Mouse (Mus musculus) urinary bladder, postnatal 10 days (tissue): ENCODE measurements around the gene Dpm3.

Source experiments
- DNase-seq: peaks from one replicate; pipeline ENCODE4 v3.0.0; 2022; ENCODE audit warnings: low spot score

The Dpm3 gene

GRCm38 (mm10) chr3:89231772-89232275, 27.3 kb upstream of the Dpm3 start:
- no peak for DNase-seq

- no peak for DNase-seq
These were observed 26.5 kb upstream of the Dpm3 start for GRCm38 (mm10) chr3:89232614-89233013.

GRCm38 (mm10) chr3:89233562-89234110, 25.5 kb upstream of the Dpm3 start:
- no peak for DNase-seq

GRCm38 (mm10) chr3:89236516-89236915, 22.6 kb upstream of the Dpm3 start:
- no peak for DNase-seq

GRCm38 (mm10) chr3:89237682-89238081, 21.5 kb upstream of the Dpm3 start:
- no peak for DNase-seq

GRCm38 (mm10) chr3:89238494-89238893, 20.7 kb upstream of the Dpm3 start:
- no peak for DNase-seq

GRCm38 (mm10) chr3:89242331-89242895, 16.7 kb upstream of the Dpm3 start:
- DNase-seq, result no peak

- DNase-seq, result no peak
These were observed 15.5 kb upstream of the Dpm3 start for GRCm38 (mm10) chr3:89243609-89244008.

- no peak for DNase-seq
These were observed 14.8 kb upstream of the Dpm3 start for GRCm38 (mm10) chr3:89244158-89244981.

GRCm38 (mm10) chr3:89244982-89245687, 14.0 kb upstream of the Dpm3 start:
- no peak for DNase-seq

GRCm38 (mm10) chr3:89245688-89246171, 13.4 kb upstream of the Dpm3 start, which contains the start of gene Krtcap2:
Gene Krtcap2 (plus strand): TSS chr3:89245966.
- no peak for DNase-seq

- DNase-seq, result peak; percentile 58
These were observed 12.7 kb upstream of the Dpm3 start, which contains the start of gene Trim46 for GRCm38 (mm10) chr3:89246261-89247100. Gene Trim46 (minus strand): TSS chr3:89246309.

GRCm38 (mm10) chr3:89247466-89247865, 11.7 kb upstream of the Dpm3 start:
- no peak for DNase-seq

GRCm38 (mm10) chr3:89250435-89251040, 8.6 kb upstream of the Dpm3 start:
- no peak for DNase-seq

- DNase-seq, result no peak
These were observed 7.7 kb upstream of the Dpm3 start for GRCm38 (mm10) chr3:89251365-89251895.

GRCm38 (mm10) chr3:89254994-89255393, 4.2 kb upstream of the Dpm3 start:
- DNase-seq, result no peak

GRCm38 (mm10) chr3:89256177-89256576, 3.0 kb upstream of the Dpm3 start:
- DNase-seq, result no peak

- DNase-seq, result no peak
These were observed 1.1 kb downstream of the Dpm3 start for GRCm38 (mm10) chr3:89260211-89260610.

- DNase-seq, result no peak
These were observed 3.3 kb downstream of the Dpm3 start for GRCm38 (mm10) chr3:89262417-89262816.

GRCm38 (mm10) chr3:89266439-89266893, 7.3 kb downstream of the Dpm3 start:
- no peak for DNase-seq
